In genomic region chr1:28334366-28334765, GRCm38 (mm10) we compare ENCODE assay signal across 26 mouse cellular contexts.
"Had no signal": no experiment of that assay in that cellular context is flagged by ENCODE, and none has a peak within 500 bp of the region (broad histone marks: within the 10 kb centered on the region; RNA-seq: fewer than 3 reads in every experiment).

No protein-coding gene starts in this region.

- DNase-seq: cerebellum, adult 9-10 months; cerebellum, adult 9-11 months; cerebellum, postnatal 10 days; cerebellum, postnatal 14 days; cerebellum, postnatal 25 days; cerebellum, postnatal 36 days; embryo, embryonic 11 days; forebrain, postnatal 0 days; gastrocnemius, adult 2 months; gastrocnemius, postnatal 10 days; gastrocnemius, postnatal 14 days; gastrocnemius, postnatal 25 days; gastrocnemius, postnatal 36 days; heart, adult 18-20 months; heart, adult 2 months had no signal

- H3K27ac ChIP-seq: embryonic facial prominence, embryonic 10.5 days; embryonic facial prominence, embryonic 12.5 days; embryonic facial prominence, embryonic 13.5 days; embryonic facial prominence, embryonic 15.5 days; forebrain, embryonic 10.5 days; forebrain, embryonic 12.5 days; forebrain, embryonic 13.5 days; forebrain, embryonic 15.5 days; gastrocnemius, adult 2 months; heart, adult 2 months had no signal

- H3K9ac ChIP-seq: embryonic facial prominence, embryonic 12.5 days; embryonic facial prominence, embryonic 13.5 days; embryonic facial prominence, embryonic 15.5 days; forebrain, embryonic 12.5 days; forebrain, embryonic 13.5 days; forebrain, embryonic 15.5 days; forebrain, postnatal 0 days had no signal

- H3K4me2 ChIP-seq: embryonic facial prominence, embryonic 12.5 days; embryonic facial prominence, embryonic 13.5 days; embryonic facial prominence, embryonic 15.5 days; forebrain, embryonic 12.5 days; forebrain, embryonic 13.5 days; forebrain, embryonic 15.5 days had no signal

- H3K9me3 ChIP-seq: embryonic facial prominence, embryonic 10.5 days; embryonic facial prominence, embryonic 12.5 days; embryonic facial prominence, embryonic 13.5 days; embryonic facial prominence, embryonic 15.5 days; forebrain, embryonic 10.5 days; forebrain, embryonic 12.5 days; forebrain, embryonic 13.5 days; forebrain, embryonic 15.5 days had no signal

- H3K4me3 ChIP-seq: embryonic facial prominence, embryonic 10.5 days; embryonic facial prominence, embryonic 12.5 days; embryonic facial prominence, embryonic 13.5 days; embryonic facial prominence, embryonic 15.5 days; erythroblast, embryonic 14.5 days; forebrain, embryonic 10.5 days; forebrain, embryonic 12.5 days; forebrain, embryonic 13.5 days; forebrain, embryonic 15.5 days; gastrocnemius, adult 2 months; heart, adult 2 months had no signal

- H3K4me1 ChIP-seq: embryonic facial prominence, embryonic 10.5 days; embryonic facial prominence, embryonic 12.5 days; embryonic facial prominence, embryonic 13.5 days; embryonic facial prominence, embryonic 15.5 days; forebrain, embryonic 10.5 days; forebrain, embryonic 12.5 days; forebrain, embryonic 13.5 days; forebrain, embryonic 15.5 days had no signal

- ATAC-seq: forebrain, embryonic 13.5 days; forebrain, embryonic 14.5 days; forebrain, embryonic 15.5 days; forebrain, embryonic 16.5 days; forebrain, postnatal 0 days had no signal

- H3K36me3 ChIP-seq: embryonic facial prominence, embryonic 10.5 days; embryonic facial prominence, embryonic 12.5 days; embryonic facial prominence, embryonic 13.5 days; embryonic facial prominence, embryonic 15.5 days; forebrain, embryonic 10.5 days; forebrain, embryonic 12.5 days; forebrain, embryonic 15.5 days had no signal

- H3K27me3 ChIP-seq: embryonic facial prominence, embryonic 12.5 days; embryonic facial prominence, embryonic 13.5 days; embryonic facial prominence, embryonic 15.5 days; forebrain, embryonic 12.5 days; forebrain, embryonic 13.5 days; forebrain, embryonic 15.5 days had no signal
